Mouse (Mus musculus): Measurements from ENCODE around the gene Zfp524. TPM values are rescaled to one million over a fixed set of nuclear protein-coding genes. Genes with fewer than 3 reads are reported as not detected.

Zfp524 gene
- total and polyA plus RNA-seq, 3 experiments, result 2.3 to 8.4 (median 4.4) TPM

GRCm38 (mm10) chr7:5014251-5015117, at the start of gene Zfp524, which contains the start of gene Fiz1 (continued):
- TF ChIP-seq ETS1 (conservative IDR thresholded peaks at IDR 0.05; ENCODE audit: low read depth, low read length), result no peak

GRCm38 (mm10) chr7:4964988-4965387, 49.2 kb upstream of the Zfp524 start:
- dilution Hi-C loops (cut with MboI; ENCODE audit: extremely low pct_ligation_motif_present, extremely low pct_unique_long_range_greater_than_20kb, low sequenced_read_pairs) (no loop called here), in situ Hi-C loops (cut with MboI; ENCODE audit: low pct_ligation_motif_present, low pct_unique_long_range_greater_than_20kb, low sequenced_read_pairs) (no loop called here)
- no peak overlapping the region for H3K4me3 ChIP-seq (replicated peaks in 1 of 3; ENCODE audit: low read depth in 2 of 3, low read length in 2 of 3, poor library complexity in 1 of 3)
- no peak for TF ChIP-seq CHD1 (IDR thresholded peaks at IDR 0.05; ENCODE audit: low read depth, low read length)
- no peak for TF ChIP-seq TCF12 (IDR thresholded peaks at IDR 0.05; ENCODE audit: low read depth, low read length)
- TF ChIP-seq JUND (conservative IDR thresholded peaks at IDR 0.05; ENCODE audit: low read depth, low read length), result no peak
- TF ChIP-seq ZKSCAN1 (IDR thresholded peaks at IDR 0.05; ENCODE audit: borderline replicate concordance, low read depth, low read length), result no peak
- no peak for TF ChIP-seq USF2 (conservative IDR thresholded peaks at IDR 0.05; ENCODE audit: low read depth, low read length)
- no peak for TF ChIP-seq SMC3 (IDR thresholded peaks at IDR 0.05; ENCODE audit: low read depth, low read length)
- TF ChIP-seq POLR2AphosphoS2 (IDR thresholded peaks at IDR 0.05; ENCODE audit: low read depth, low read length), result no peak
- TF ChIP-seq JUN (IDR thresholded peaks at IDR 0.05; ENCODE audit: insufficient read depth, low read depth, low read length), result no peak
- no peak for TF ChIP-seq KAT2A (IDR thresholded peaks at IDR 0.05; ENCODE audit: insufficient replicate concordance, low read length)
- TF ChIP-seq ZC3H11A (IDR thresholded peaks at IDR 0.05; ENCODE audit: low read depth, low read length), result no peak
- no peak for TF ChIP-seq NELFE (IDR thresholded peaks at IDR 0.05; ENCODE audit: low read depth, low read length)
- no peak for TF ChIP-seq USF1 (IDR thresholded peaks at IDR 0.05; ENCODE audit: low read depth, low read length)
- peaks cover 63% of the 10 kb centered on the region for H3K27me3 ChIP-seq (replicated peaks)
- peaks cover 0 to 4% of the 10 kb centered on the region in 2 experiments; a peak in 1 of 4 replicates for H3K4me1 ChIP-seq (ENCODE audit: control insufficient read depth in 1 of 2, insufficient read depth in 2 of 2)
- no peak overlapping the region for H3K9ac ChIP-seq (ENCODE audit: insufficient read depth, low read depth)
- no peaks in the 10 kb centered on the region for H3K9me3 ChIP-seq (replicated peaks; ENCODE audit: low read length)
- H3K27ac ChIP-seq (ENCODE audit: insufficient read depth, low read depth), result no peak overlapping the region
- H3K79me2 ChIP-seq (replicated peaks; ENCODE audit: control insufficient read depth, extremely low read depth, insufficient read depth, poor library complexity, severe bottlenecking), result no peaks in the 10 kb centered on the region
- DNase-seq (ENCODE audit: extremely low read depth), result no peak
- no peak overlapping the region for H3K4me2 ChIP-seq (ENCODE audit: insufficient read depth, low read depth, poor library complexity, severe bottlenecking)
- no peaks in the 10 kb centered on the region for H3K36me3 ChIP-seq (replicated peaks in 1 of 2; ENCODE audit: control insufficient read depth in 1 of 2, insufficient read depth in 1 of 2, low read length in 1 of 2)

- no peak within 1 kb of the TSS for H3K4me3 ChIP-seq (replicated peaks in 1 of 3; ENCODE audit: low read depth in 2 of 3, low read length in 2 of 3, poor library complexity in 1 of 3)
- dilution Hi-C loops (cut with MboI; ENCODE audit: extremely low pct_ligation_motif_present, extremely low pct_unique_long_range_greater_than_20kb, low sequenced_read_pairs), result no loop called here
- H3K4me2 ChIP-seq (ENCODE audit: insufficient read depth, low read depth, poor library complexity, severe bottlenecking), result no peak within 1 kb of the TSS
- no peak for DNase-seq (ENCODE audit: extremely low read depth)
- peaks cover 68% of the 10 kb centered on the region for H3K27me3 ChIP-seq (replicated peaks)
- in situ Hi-C loops (cut with MboI; ENCODE audit: low pct_ligation_motif_present, low pct_unique_long_range_greater_than_20kb, low sequenced_read_pairs), result no loop called here
- 0 out of 4 replicates have a peak, but pooled peaks cover 2 to 6% of the 10 kb centered on the region in 2 experiments for H3K4me1 ChIP-seq (ENCODE audit: control insufficient read depth in 1 of 2, insufficient read depth in 2 of 2)
- H3K36me3 ChIP-seq (replicated peaks in 1 of 2; ENCODE audit: control insufficient read depth in 1 of 2, insufficient read depth in 1 of 2, low read length in 1 of 2), result no peaks in the 10 kb centered on the region
- no peak within 1 kb of the TSS for H3K27ac ChIP-seq (ENCODE audit: insufficient read depth, low read depth)
- no peaks in the 10 kb centered on the region for H3K9me3 ChIP-seq (replicated peaks; ENCODE audit: low read length)
- H3K79me2 ChIP-seq (replicated peaks; ENCODE audit: control insufficient read depth, extremely low read depth, insufficient read depth, poor library complexity, severe bottlenecking), result no peaks in the 10 kb centered on the region
- no peak within 1 kb of the TSS for H3K9ac ChIP-seq (ENCODE audit: insufficient read depth, low read depth)
- no peak for TF ChIP-seq NELFE (IDR thresholded peaks at IDR 0.05; ENCODE audit: low read depth, low read length)
- TF ChIP-seq CHD1 (IDR thresholded peaks at IDR 0.05; ENCODE audit: low read depth, low read length), result no peak
- no peak for TF ChIP-seq POLR2A (IDR thresholded peaks at IDR 0.05; ENCODE audit: low read depth, low read length)
- TF ChIP-seq IRF4 (IDR thresholded peaks at IDR 0.05; ENCODE audit: low read depth, low read length), result no peak
- no peak for TF ChIP-seq CTCF (conservative IDR thresholded peaks at IDR 0.05 in 1 of 2, IDR thresholded peaks at IDR 0.05 in 1 of 2; ENCODE audit: low read depth in 2 of 2, low read length in 2 of 2)
- TF ChIP-seq ZMIZ1 (IDR thresholded peaks at IDR 0.05; ENCODE audit: low read depth, low read length), result no peak
- no peak for TF ChIP-seq ZC3H11A (IDR thresholded peaks at IDR 0.05; ENCODE audit: low read depth, low read length)
- no peak for TF ChIP-seq NRF1 (IDR thresholded peaks at IDR 0.05; ENCODE audit: low read depth, low read length)
- TF ChIP-seq MXI1 (IDR thresholded peaks at IDR 0.05; ENCODE audit: low read depth, low read length), result no peak
Observed at GRCm38 (mm10) chr7:4971068-4971467, 43.1 kb upstream of the Zfp524 start, which contains the start of gene Sbk3. Gene Sbk3, minus strand, starts transcription at chr7:4971168.
